Mouse (Mus musculus) urinary bladder, postnatal 36 days (tissue): ENCODE data around the gene Car7.
"Not testable (repeated sequence)": the region's sequence is repeated elsewhere in the genome, so short reads cannot be mapped to it uniquely, and the experiment has no call there.

Experiments
- DNase-seq, 2 experiments: peaks; one replicate each; pipeline ENCODE4 v3.0.0; 2022; ENCODE audit warnings: low spot score in 2 of 2, mixed read lengths in 1 of 2

Gene Car7

GRCm38 (mm10) chr8:104565457-104565798, 30.9 kb downstream of the Car7 start:
- no peak for DNase-seq

DNA sequence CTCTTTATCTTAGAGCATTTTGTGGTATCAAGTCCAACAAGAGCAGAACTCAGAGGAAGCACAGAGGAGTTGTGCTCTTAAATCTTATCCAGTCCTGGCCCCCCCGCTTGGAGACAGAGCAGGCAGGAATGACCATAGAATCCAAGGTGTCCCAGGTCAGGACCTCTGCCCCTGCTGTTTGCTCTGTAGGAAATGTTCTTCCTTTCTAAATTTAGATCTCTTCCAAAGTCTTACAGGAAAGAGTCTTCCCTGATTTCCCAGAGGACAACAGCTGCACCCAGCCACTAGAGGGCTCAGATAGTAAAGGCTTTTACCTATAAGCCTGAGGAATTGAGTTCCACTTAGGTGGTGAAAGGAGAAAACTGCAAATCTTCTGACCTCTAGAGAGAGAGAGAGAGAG, 35.1 kb downstream of the Car7 start:
- DNase-seq: no peak

- peak; percentile 61 to 81 for DNase-seq
Observed at GRCm38 (mm10) chr8:104570436-104571343, 36.2 kb downstream of the Car7 start.

DNA sequence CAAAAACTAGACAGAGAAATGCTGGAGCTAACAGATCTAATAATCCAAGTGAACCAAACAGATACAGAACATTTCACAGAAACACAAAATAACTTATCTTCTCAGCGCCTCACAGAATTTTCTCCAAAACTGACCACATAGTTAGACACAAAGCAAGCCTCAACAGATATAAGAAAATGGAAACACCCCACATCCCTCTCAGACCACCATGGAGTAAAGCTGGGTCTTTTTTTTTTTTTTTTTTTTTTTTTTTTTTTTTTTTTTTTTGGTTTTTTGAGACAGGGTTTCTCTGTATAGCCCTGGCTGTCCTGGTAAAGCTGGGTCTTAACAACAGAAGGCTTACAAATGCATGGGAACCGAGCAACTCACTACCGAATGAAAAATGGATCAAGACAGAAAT, 42.3 kb downstream of the Car7 start:
- no peak for DNase-seq

GRCm38 (mm10) chr8:104577606-104578005, 43.1 kb downstream of the Car7 start:
- not testable (repeated sequence) for DNase-seq

DNA sequence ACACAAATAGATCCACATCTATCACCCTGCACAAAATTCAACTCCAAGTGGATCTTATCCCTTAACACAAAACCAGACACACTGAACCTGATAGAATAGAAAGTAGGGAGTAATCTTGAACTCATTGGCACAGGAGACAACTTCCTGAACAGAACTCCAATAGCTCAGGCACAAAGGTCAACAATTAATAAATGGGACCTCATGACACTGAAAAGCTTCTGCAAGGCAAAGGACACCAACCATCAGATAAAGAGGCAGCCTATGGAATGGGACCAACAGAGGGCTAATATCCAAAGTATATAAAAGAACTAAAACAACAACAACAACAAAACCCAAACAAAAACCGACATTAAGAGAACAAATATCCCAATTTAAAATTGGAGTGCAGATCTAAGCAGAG, 50.0 kb downstream of the Car7 start:
- DNase-seq: no peak

- no peak for DNase-seq
Observed at GRCm38 (mm10) chr8:104590284-104590683, 55.8 kb downstream of the Car7 start.

DNA sequence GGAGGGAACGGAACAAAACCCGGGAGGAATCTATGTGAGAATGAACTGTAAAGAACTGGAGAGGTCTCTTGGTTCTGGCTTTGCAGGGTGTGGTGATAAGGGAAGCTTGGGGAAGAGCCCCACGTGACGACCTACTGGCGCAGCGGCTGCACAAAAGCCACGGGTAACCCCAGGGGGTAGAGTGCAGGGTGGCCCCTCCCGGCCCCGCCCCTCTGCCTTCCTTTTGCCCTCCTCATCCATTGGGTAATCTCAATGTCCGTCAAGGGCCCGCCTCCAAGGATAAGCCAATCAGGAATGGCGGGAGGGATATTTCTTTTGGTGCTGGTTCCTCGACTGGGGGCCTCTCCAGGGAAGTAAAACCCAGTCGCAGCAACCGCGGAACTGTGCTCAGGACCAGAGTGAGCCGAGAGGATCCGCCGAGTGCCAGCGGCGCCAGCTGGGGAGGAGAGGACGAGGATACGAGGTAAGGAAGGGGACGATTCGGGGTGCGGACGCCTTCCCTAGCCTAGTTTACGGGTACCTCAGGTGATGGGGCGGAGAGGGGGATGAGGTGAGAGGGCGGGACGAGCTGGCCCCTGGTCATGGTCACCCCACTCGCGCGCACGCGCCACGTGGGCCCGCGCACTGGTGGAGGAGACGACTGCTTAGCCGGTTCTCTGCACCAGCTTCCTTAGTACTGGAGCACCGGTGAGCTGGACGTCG, 56.8 kb downstream of the Car7 start, which contains the start of gene Pdp2:
TSS of gene Pdp2 (plus strand) at position 319 of the 702 bp plus-strand sequence.
- DNase-seq: peak; percentile 89 to 90

DNA sequence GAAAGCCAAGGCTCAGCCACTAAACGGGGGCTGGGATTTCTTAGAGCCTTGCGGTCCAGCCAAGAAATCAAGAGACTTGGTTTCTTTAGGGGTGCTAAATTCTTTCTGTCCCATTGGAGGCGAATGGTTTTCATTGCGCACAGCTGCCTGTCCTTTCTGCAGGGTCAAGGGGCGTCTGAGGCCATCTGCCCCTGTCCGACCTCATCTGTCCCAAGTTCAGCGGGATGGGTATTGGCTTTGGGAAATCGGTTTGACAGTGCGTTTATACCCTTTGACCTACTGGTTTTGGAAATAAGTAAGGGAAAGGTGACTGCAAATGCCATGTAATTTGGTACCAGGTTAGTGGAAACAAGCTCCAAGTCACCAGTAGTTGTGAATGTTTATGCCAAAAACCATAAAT, 57.4 kb downstream of the Car7 start:
- no peak for DNase-seq

DNA sequence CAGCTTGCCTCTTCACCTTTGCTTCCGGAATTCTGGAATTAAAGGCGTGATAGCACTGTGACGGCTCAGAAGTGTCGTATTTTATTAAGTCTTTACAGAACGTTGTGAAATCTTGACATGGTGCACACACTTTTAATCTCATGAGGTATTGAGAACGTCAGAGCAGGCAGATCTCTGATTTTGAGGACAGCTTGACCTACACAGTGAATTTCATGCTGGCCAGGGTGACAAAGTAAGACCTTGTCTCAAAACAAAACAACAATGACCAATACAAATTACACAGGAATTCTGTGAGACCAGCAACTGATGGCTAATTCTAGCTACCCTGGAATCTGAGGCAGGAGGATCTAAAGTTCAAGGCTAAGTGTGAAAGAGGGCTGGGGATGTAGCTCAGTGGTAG, 58.1 kb downstream of the Car7 start:
- no peak for DNase-seq

- DNase-seq: no peak
Observed at GRCm38 (mm10) chr8:104593536-104594325, 59.2 kb downstream of the Car7 start.

DNA sequence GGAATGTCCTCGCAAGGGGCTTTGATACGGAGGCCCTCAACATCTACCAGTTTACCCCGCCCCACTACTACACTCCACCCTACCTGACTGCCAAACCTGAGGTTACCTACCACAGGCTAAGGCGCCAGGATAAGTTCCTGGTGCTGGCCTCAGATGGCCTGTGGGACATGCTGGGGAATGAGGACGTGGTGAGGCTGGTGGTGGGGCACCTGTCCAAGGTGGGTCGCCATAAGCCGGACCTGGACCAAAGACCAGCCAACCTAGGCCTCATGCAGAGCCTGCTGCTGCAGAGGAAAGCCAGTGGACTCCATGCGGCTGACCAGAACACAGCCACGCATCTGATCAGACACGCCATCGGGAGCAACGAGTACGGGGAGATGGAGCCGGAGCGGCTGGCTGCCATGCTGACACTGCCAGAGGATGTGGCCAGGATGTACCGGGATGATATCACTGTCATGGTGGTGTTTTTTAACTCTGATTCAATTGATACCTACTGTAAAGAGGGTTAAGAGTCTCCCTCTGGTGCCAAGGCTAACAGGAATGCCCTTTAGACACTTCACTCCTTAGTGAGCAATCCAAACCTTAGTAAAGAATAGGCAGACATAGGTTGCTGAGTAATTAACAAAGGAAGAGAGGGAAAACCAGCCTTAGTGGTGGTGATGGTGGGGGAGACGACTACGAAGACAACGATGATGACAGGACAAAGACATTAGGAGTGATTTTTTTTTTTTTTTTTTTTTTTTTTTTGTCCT, 60.3 kb downstream of the Car7 start:
- no peak for DNase-seq

DNA sequence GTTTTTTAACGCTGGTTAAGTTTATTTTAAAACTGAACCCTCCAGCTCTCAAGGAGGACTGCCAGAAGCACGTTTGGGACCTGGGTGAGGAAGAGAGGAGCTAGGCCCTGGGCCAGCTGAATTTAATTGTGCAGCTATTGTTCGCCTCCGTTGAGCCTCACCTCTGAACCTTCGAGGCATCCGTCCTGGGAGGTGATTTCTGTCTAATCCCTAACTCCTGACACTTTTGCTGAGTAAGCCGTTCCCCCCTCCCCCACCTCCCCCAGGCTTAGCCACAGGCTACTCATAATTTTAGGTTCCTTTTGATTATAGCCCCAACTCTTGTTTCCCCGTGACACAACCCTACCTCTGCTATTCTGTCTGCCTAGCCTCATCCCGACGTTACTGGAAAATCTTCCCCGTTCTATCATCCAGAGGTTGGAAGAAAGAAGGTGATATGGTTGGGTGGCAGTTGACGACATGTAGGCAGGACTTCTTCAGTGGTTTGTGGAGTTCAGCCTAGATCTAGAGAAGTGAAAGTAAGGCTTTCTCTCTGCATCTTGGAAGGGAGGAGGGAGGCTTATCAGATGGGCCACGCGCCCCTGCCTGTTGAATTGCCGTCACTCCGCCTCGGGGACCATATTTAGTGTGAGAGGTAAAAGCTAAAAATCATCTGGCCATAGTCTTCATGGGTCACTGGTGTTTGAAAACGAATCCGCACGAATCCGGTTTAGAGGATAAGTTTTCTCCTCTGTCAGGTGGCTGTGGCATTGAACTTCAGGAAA, 61.5 kb downstream of the Car7 start:
- DNase-seq: peak in 1 of 2 experiments; percentile 41

DNA sequence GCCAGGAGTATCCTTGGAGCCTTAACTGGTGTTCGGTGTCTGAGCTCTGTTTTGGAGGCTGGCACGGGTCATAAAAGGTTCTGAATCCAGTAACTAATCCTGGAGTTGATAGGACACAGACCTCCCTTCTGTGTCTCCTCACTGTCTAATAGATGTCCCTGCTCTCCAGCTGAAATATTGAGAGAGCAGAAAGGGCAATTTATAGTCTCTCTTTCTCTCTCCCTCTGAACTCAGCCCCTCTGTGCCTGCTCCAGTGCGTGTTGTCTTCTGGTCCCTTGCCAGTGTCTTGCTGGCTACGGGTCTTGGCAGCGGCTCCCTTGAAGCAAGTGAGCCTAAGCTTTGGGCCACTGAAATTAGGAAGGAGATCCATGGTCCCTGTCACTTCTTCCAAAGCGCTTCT, 63.2 kb downstream of the Car7 start:
- peak in 1 of 2 experiments; percentile 54 for DNase-seq

GRCm38 (mm10) chr8:104598496-104598895, 64.0 kb downstream of the Car7 start:
- no peak for DNase-seq
